Mouse (Mus musculus): ENCODE data around the gene Pecam1. TPM values are rescaled to one million over a fixed set of nuclear protein-coding genes. Genes with fewer than 3 reads are reported as not detected.
A peak's percentile ranks its signal among the peaks of the same experiment; 100 is the strongest.

Gene Pecam1
- polyA plus RNA-seq, 1 experiment = 10.7 TPM

DNA sequence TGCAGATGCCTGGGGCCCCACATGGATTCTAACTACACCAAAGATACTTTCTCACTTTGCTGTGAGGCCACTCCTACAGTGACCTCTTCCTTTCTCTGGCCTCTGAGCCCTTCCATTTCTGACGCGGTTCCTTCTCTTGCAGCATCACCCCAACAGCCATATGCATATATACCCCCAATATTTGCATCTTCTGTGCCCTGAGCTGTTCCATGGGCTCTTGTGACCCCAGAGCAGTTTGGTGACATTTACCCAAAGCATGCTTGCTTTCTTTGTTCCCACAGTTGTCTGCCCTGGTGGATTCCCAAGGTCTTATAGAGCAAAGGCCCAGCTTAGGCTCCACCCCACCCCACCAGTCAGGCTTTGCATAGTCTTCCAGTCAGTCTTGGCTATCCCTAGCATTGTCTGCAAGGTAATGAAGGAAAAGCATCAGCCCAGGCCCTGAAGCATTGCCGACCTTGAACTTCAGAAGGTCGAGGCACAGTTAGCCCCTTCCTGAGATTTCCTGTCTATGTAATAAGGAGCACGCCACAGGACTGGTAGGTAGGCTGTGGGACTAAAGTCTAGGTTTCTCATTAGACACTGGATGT lies 77.4 kb downstream of the Pecam1 start:
- TF ChIP-seq CTCF (IDR thresholded peaks at IDR 0.05; ENCODE audit: extremely low read depth, insufficient read length, insufficient replicate concordance, low read depth, low read length) (no peak), POLR2A (IDR thresholded peaks at IDR 0.05; ENCODE audit: low read depth, low read length) (no peak)
- Histone ChIP-seq H3K4me3 (ENCODE audit: low read depth, low read length) (no peak overlapping the region), H3K36me3 (ENCODE audit: control insufficient read depth, insufficient read depth, low read length) (no peaks in the 10 kb centered on the region), H3K27ac (ENCODE audit: insufficient read depth, low read depth, low read length) (peak overlapping the region; percentile 15; the same call in 1 of the 2 replicates), H3K27me3 (ENCODE audit: control insufficient read depth, insufficient read depth, low read length) (no peaks in the 10 kb centered on the region), H3K4me1 (ENCODE audit: control insufficient read depth, insufficient read depth, insufficient read length, low read length) (peaks cover 33% of the 10 kb centered on the region)
- 89% methylated on average over 5 of the region's 5 CpGs for WGBS

DNA sequence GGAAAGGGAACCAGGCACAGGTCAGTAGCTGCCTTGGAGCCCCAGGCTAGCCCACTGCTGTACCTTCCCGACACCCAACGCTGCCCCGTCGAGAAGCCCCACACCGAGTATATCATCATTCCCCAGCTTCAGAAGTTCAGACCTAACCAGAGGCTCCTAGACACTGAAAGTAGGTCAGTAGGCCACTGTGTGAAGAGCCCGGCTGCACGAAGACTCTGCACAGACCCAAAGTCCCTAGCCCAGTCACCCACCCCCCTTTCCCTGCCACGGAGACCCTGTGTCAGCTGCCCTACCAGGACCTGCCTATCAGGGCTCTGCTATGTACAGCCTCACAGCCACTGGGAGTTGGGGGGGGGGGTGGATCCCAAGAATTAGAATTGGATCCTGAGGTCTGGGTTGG lies 78.6 kb downstream of the Pecam1 start:
- Histone ChIP-seq H3K4me3 (ENCODE audit: low read depth, low read length) (no peak overlapping the region), H3K27me3 (ENCODE audit: control insufficient read depth, insufficient read depth, low read length) (no peaks in the 10 kb centered on the region), H3K36me3 (ENCODE audit: control insufficient read depth, insufficient read depth, low read length) (no peaks in the 10 kb centered on the region), H3K27ac (ENCODE audit: insufficient read depth, low read depth, low read length) (no peak overlapping the region), H3K4me1 (ENCODE audit: control insufficient read depth, insufficient read depth, insufficient read length, low read length) (peaks cover 29% of the 10 kb centered on the region)
- TF ChIP-seq CTCF (IDR thresholded peaks at IDR 0.05; ENCODE audit: extremely low read depth, insufficient read length, insufficient replicate concordance, low read depth, low read length) = no peak
- TF ChIP-seq POLR2A (IDR thresholded peaks at IDR 0.05; ENCODE audit: low read depth, low read length) = no peak
- 90% methylated on average over 8 of the region's 8 CpGs for WGBS

DNA sequence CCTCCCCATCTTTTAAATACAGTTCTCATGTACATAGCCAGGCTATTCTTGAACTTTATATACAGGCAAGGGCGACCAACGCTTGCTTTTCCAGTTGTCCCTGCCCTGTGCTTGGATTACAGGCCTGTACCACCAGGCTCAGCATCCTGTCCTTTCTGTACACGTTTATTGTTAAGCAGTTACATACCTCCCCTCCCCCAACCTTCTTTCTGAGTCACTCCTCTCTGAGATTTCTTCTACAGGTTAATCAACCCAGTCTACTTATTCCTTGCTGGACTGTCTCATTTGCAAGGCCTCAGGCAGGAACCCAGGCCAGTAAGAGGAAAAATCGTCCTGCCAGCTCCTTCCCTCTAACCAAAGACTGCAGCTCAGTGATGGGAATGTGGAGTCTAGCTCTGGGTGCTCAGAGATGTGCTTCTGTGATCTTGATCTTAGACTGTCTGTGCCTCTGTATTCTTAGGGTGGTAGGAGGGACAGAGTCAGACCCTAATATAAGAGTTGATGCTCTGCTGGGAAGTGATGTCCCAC lies 79.4 kb downstream of the Pecam1 start:
- Histone ChIP-seq H3K27ac (ENCODE audit: insufficient read depth, low read depth, low read length) (no peak overlapping the region), H3K27me3 (ENCODE audit: control insufficient read depth, insufficient read depth, low read length) (no peaks in the 10 kb centered on the region), H3K4me1 (ENCODE audit: control insufficient read depth, insufficient read depth, insufficient read length, low read length) (peaks cover 32% of the 10 kb centered on the region), H3K4me3 (ENCODE audit: low read depth, low read length) (no peak overlapping the region), H3K36me3 (ENCODE audit: control insufficient read depth, insufficient read depth, low read length) (no peaks in the 10 kb centered on the region)
- TF ChIP-seq CTCF (IDR thresholded peaks at IDR 0.05; ENCODE audit: extremely low read depth, insufficient read length, insufficient replicate concordance, low read depth, low read length) = no peak
- no peak for TF ChIP-seq POLR2A (IDR thresholded peaks at IDR 0.05; ENCODE audit: low read depth, low read length)
- WGBS = 79% methylated on average over 4 of the region's 4 CpGs

DNA sequence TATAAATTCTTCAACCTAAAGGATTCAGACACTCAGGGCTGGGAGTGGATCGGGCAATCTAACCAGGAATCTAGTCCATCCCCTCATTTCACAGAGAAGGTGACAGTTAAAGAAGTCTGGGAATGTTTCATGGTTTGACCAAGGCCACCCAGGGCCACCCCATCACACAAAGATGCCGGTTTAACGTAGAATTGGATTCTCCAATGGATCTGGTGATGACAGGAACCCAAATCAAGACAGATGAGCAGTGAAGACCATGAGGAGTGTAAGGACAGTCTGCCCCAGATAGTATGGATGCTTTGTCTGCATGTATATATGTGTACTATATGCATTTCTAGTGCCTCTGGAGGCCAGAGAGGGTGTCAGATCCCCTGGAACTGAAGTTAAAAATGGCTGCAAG lies 80.2 kb downstream of the Pecam1 start:
- no peak for TF ChIP-seq CTCF (IDR thresholded peaks at IDR 0.05; ENCODE audit: extremely low read depth, insufficient read length, insufficient replicate concordance, low read depth, low read length)
- TF ChIP-seq POLR2A (IDR thresholded peaks at IDR 0.05; ENCODE audit: low read depth, low read length) = no peak
- Histone ChIP-seq H3K4me3 (ENCODE audit: low read depth, low read length) (no peak overlapping the region), H3K4me1 (ENCODE audit: control insufficient read depth, insufficient read depth, insufficient read length, low read length) (peaks cover 30% of the 10 kb centered on the region; the same call in 1 of the 2 replicates), H3K36me3 (ENCODE audit: control insufficient read depth, insufficient read depth, low read length) (no peaks in the 10 kb centered on the region), H3K27ac (ENCODE audit: insufficient read depth, low read depth, low read length) (no peak overlapping the region), H3K27me3 (ENCODE audit: control insufficient read depth, insufficient read depth, low read length) (no peaks in the 10 kb centered on the region)
- WGBS = 89% methylated on average over 3 of the region's 3 CpGs

DNA sequence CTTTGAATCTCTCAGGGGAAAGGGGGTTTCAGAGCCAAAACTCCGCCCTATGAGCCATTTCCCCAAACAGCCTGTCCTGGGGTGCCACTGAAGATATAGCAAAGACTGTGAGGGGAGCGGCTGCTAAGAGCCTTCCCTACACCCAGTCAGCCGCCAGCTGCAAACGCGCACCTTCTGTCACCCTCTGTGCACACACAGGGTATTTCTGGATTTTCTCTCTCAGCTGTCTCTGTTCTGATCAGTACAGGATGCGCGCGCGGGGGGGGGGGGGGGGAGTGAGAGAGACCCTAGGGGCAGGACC lies 80.6 kb downstream of the Pecam1 start:
- Histone ChIP-seq H3K27me3 (ENCODE audit: control insufficient read depth, insufficient read depth, low read length) (no peaks in the 10 kb centered on the region), H3K4me3 (ENCODE audit: low read depth, low read length) (no peak overlapping the region), H3K4me1 (ENCODE audit: control insufficient read depth, insufficient read depth, insufficient read length, low read length) (peaks cover 26% of the 10 kb centered on the region; the same call in 1 of the 2 replicates), H3K27ac (ENCODE audit: insufficient read depth, low read depth, low read length) (no peak overlapping the region), H3K36me3 (ENCODE audit: control insufficient read depth, insufficient read depth, low read length) (no peaks in the 10 kb centered on the region)
- no peak for TF ChIP-seq POLR2A (IDR thresholded peaks at IDR 0.05; ENCODE audit: low read depth, low read length)
- TF ChIP-seq CTCF (IDR thresholded peaks at IDR 0.05; ENCODE audit: extremely low read depth, insufficient read length, insufficient replicate concordance, low read depth, low read length) = no peak
- WGBS = 38% methylated on average over 9 of the region's 9 CpGs

DNA sequence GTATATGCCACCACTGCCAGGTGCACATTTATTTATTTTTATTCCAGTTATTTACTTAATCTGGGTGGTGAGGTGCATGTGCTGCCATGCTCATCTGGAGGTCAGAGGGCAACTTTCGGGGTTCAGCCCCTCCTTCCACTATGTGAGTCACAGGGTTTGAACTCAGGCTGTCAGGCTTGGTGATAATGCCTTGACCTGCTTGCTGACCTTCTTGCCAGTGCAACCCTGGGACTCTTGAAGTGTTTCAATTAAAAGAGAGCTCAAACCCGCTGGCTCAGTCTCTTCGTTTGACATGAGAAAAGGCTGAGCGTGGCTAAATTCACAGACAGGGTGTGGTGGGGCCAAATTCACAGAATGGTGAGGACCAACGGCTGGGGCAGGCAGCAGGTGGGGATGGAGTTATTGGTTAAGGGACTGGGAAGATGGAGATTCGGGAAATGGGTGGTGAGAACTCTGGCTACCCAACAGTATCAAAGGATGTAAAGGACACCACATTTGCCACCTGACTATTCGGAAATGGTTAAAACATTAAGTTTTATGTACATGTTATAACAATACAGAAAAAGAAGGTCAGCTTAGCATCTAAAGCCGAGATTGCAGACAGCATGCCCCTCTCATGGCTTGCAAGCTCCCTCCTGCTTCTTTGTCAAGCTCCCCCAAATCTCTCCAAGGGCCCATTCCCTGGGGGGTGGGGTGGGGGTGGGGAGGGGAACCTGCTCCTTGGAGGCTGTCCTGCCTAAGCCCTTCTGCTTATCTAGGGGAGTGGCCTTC lies 81.1 kb downstream of the Pecam1 start:
- TF ChIP-seq POLR2A (IDR thresholded peaks at IDR 0.05; ENCODE audit: low read depth, low read length) = no peak
- no peak for TF ChIP-seq CTCF (IDR thresholded peaks at IDR 0.05; ENCODE audit: extremely low read depth, insufficient read length, insufficient replicate concordance, low read depth, low read length)
- WGBS = 42% methylated on average over 8 of the region's 8 CpGs
- H3K4me3 ChIP-seq (ENCODE audit: low read depth, low read length) = no peak overlapping the region

DNA sequence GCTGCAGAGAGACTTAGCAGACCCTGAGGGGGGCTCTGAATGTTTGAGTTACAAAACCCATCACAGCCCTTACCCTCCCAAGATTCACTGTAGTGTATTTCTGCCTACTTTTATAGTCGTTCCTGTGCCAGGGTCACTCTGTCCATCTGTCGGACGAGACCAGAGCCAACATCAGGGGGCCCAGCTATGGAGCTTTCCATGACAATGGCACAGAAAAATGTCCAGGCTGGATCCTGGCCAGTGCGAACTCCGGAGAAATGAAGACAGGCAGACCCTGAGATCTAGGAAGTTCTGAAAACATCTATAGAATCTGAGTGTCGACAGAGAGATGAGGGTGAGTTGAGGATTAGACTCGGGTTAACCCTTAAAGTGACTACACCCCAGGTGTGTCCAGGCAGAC lies 82.1 kb downstream of the Pecam1 start:
- 65% methylated on average over 7 of the region's 7 CpGs for WGBS
- TF ChIP-seq POLR2A (IDR thresholded peaks at IDR 0.05; ENCODE audit: low read depth, low read length) = no peak
- no peak for TF ChIP-seq CTCF (IDR thresholded peaks at IDR 0.05; ENCODE audit: extremely low read depth, insufficient read length, insufficient replicate concordance, low read depth, low read length)
- no peaks in the 10 kb centered on the region for H3K36me3 ChIP-seq (ENCODE audit: control insufficient read depth, insufficient read depth, low read length)
- H3K27me3 ChIP-seq (ENCODE audit: control insufficient read depth, insufficient read depth, low read length) = no peaks in the 10 kb centered on the region
- peaks cover 18% of the 10 kb centered on the region for H3K4me1 ChIP-seq (ENCODE audit: control insufficient read depth, insufficient read depth, insufficient read length, low read length)
- no peak overlapping the region for H3K4me3 ChIP-seq (ENCODE audit: low read depth, low read length)
- no peak overlapping the region for H3K27ac ChIP-seq (ENCODE audit: insufficient read depth, low read depth, low read length)

More for the DNA sequence above, 81.1 kb downstream of the Pecam1 start:
- H3K4me1 ChIP-seq (ENCODE audit: control insufficient read depth, insufficient read depth, insufficient read length, low read length) = peaks cover 25% of the 10 kb centered on the region
- H3K36me3 ChIP-seq (ENCODE audit: control insufficient read depth, insufficient read depth, low read length) = no peaks in the 10 kb centered on the region
- no peak overlapping the region for H3K27ac ChIP-seq (ENCODE audit: insufficient read depth, low read depth, low read length)
- H3K27me3 ChIP-seq (ENCODE audit: control insufficient read depth, insufficient read depth, low read length) = no peaks in the 10 kb centered on the region

All from small intestine, adult 2 months (tissue).